Mouse (Mus musculus): ENCODE results near the gene Tbx2. TPM values are rescaled to one million over a fixed set of nuclear protein-coding genes. Genes with fewer than 3 reads are reported as not detected.

Gene Tbx2
- polyA plus RNA-seq, 1 experiment from 2014 or later, result 5.2 TPM

DNA sequence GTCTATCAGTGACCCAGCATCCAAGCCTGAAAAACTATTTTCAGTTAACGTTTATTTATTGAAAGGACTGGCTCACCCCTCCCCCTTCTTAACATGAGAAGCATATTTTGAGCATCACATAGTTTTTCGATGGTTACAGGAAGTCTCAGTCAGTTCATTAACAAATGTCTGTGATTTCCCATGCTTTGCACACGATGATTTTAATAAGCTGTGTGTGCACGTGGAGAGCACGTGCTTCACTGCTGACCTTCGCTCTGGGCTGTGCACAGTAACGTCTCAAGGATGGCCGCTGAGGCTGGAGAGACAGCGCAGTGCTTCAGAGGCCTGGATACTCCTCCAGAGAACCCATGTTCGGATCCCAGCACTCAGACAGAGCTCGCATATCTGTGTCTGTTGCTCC, 25.0 kb upstream of the Tbx2 start:
- Histone ChIP-seq H3K9me3 (ENCODE audit: control insufficient read depth, low read length) (no peaks in the 10 kb centered on the region), H3K27ac (replicated peaks) (no peak overlapping the region), H3K4me1 (replicated peaks; ENCODE audit: control insufficient read depth, insufficient read depth) (0 out of 2 replicates have a peak, but pooled peaks cover 2% of the 10 kb centered on the region), H3K4me3 (ENCODE audit: low read depth, low read length) (no peak overlapping the region), H3K4me2 (replicated peaks; ENCODE audit: low read depth) (no peak overlapping the region), H3K36me3 (ENCODE audit: control insufficient read depth, insufficient read depth, low read length) (no peaks in the 10 kb centered on the region), H3K9ac (ENCODE audit: low read length) (no peak overlapping the region), H3K27me3 (ENCODE audit: control insufficient read depth, insufficient read depth, low read length) (no peaks in the 10 kb centered on the region)
- ATAC-seq (ENCODE audit: low FRiP score, low TSS enrichment), result no peak
- TF ChIP-seq CTCF (IDR thresholded peaks at IDR 0.05; ENCODE audit: low read depth), result no peak
- no peak for TF ChIP-seq EP300 (optimal IDR thresholded peaks at IDR 0.05)
- no peak for DNase-seq (ENCODE audit: low spot score)
- 66% methylated on average over 11 of the region's 11 CpGs for WGBS

DNA sequence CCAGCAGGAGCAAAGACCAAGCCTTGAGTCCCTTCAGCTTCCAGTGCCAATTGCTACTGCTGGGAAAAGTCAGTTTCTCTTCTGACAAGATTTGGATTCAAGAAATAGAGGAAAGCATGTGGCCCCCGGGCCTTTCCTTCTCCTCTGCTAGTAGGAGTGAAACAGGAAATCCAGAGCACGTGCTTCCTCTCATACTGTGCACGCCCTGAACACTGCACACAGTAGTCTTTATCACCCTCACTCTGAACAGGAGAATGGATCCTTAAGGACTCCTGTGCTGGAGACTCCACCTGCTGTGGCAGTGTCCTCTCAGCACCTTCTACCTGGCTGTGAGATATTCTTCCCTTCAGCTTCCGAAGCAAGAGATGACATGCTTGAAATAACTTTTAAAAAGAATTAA, 21.1 kb upstream of the Tbx2 start:
- no peaks in the 10 kb centered on the region for H3K36me3 ChIP-seq (ENCODE audit: control insufficient read depth, insufficient read depth, low read length)
- H3K27me3 ChIP-seq (ENCODE audit: control insufficient read depth, insufficient read depth, low read length), result no peaks in the 10 kb centered on the region
- no peak overlapping the region for H3K9ac ChIP-seq (ENCODE audit: low read length)
- no peak overlapping the region for H3K4me2 ChIP-seq (replicated peaks; ENCODE audit: low read depth)
- TF ChIP-seq EP300 (optimal IDR thresholded peaks at IDR 0.05) (no peak), CTCF (IDR thresholded peaks at IDR 0.05; ENCODE audit: low read depth) (no peak)
- H3K27ac ChIP-seq (replicated peaks), result no peak overlapping the region
- H3K9me3 ChIP-seq (ENCODE audit: control insufficient read depth, low read length), result no peaks in the 10 kb centered on the region
- 68% methylated on average over 4 of the region's 4 CpGs for WGBS
- peaks cover 2% of the 10 kb centered on the region; the same call in 1 of the 2 replicates for H3K4me1 ChIP-seq (replicated peaks; ENCODE audit: control insufficient read depth, insufficient read depth)
- no peak for ATAC-seq (ENCODE audit: low FRiP score, low TSS enrichment)
- no peak overlapping the region for H3K4me3 ChIP-seq (ENCODE audit: low read depth, low read length)
- DNase-seq (ENCODE audit: low spot score), result no peak

- DNase-seq (ENCODE audit: low spot score), result no peak
- Histone ChIP-seq H3K27ac (replicated peaks) (no peak overlapping the region), H3K27me3 (ENCODE audit: control insufficient read depth, insufficient read depth, low read length) (no peaks in the 10 kb centered on the region), H3K4me3 (ENCODE audit: low read depth, low read length) (no peak overlapping the region), H3K9me3 (ENCODE audit: control insufficient read depth, low read length) (no peaks in the 10 kb centered on the region), H3K4me2 (replicated peaks; ENCODE audit: low read depth) (no peak overlapping the region), H3K36me3 (ENCODE audit: control insufficient read depth, insufficient read depth, low read length) (no peaks in the 10 kb centered on the region), H3K4me1 (replicated peaks; ENCODE audit: control insufficient read depth, insufficient read depth) (peaks cover 2% of the 10 kb centered on the region; the same call in 1 of the 2 replicates), H3K9ac (ENCODE audit: low read length) (no peak overlapping the region)
- no peak for ATAC-seq (ENCODE audit: low FRiP score, low TSS enrichment)
- TF ChIP-seq CTCF (IDR thresholded peaks at IDR 0.05; ENCODE audit: low read depth) (no peak), EP300 (optimal IDR thresholded peaks at IDR 0.05) (no peak)
- 89% methylated on average over 5 of the region's 5 CpGs for WGBS
These were observed 20.7 kb upstream of the Tbx2 start for GRCm38 (mm10) chr11:85811676-85812075.

- TF ChIP-seq EP300 (optimal IDR thresholded peaks at IDR 0.05), result no peak
- TF ChIP-seq CTCF (IDR thresholded peaks at IDR 0.05; ENCODE audit: low read depth), result no peak
- H3K27me3 ChIP-seq (ENCODE audit: control insufficient read depth, insufficient read depth, low read length), result no peaks in the 10 kb centered on the region
- no peaks in the 10 kb centered on the region for H3K36me3 ChIP-seq (ENCODE audit: control insufficient read depth, insufficient read depth, low read length)
- peaks cover 2% of the 10 kb centered on the region; the same call in 1 of the 2 replicates for H3K4me1 ChIP-seq (replicated peaks; ENCODE audit: control insufficient read depth, insufficient read depth)
- no peak overlapping the region; the same call in 1 of the 2 replicates for H3K27ac ChIP-seq (replicated peaks)
- no peak overlapping the region for H3K4me2 ChIP-seq (replicated peaks; ENCODE audit: low read depth)
- ATAC-seq (ENCODE audit: low FRiP score, low TSS enrichment) (0 out of 2 replicates have a peak, but pooled peaks have one; percentile 39), DNase-seq (ENCODE audit: low spot score) (peak; percentile 34)
- H3K9me3 ChIP-seq (ENCODE audit: control insufficient read depth, low read length), result no peaks in the 10 kb centered on the region
- H3K9ac ChIP-seq (ENCODE audit: low read length), result no peak overlapping the region
- 73% methylated on average over 12 of the region's 12 CpGs for WGBS
- H3K4me3 ChIP-seq (ENCODE audit: low read depth, low read length), result no peak overlapping the region
These were observed 20.0 kb upstream of the Tbx2 start for GRCm38 (mm10) chr11:85812201-85812966.

- H3K36me3 ChIP-seq (ENCODE audit: control insufficient read depth, insufficient read depth, low read length), result no peaks in the 10 kb centered on the region
- DNase-seq (ENCODE audit: low spot score), result no peak
- H3K9ac ChIP-seq (ENCODE audit: low read length), result no peak overlapping the region
- H3K27me3 ChIP-seq (ENCODE audit: control insufficient read depth, insufficient read depth, low read length), result no peaks in the 10 kb centered on the region
- no peak overlapping the region for H3K27ac ChIP-seq (replicated peaks)
- H3K4me2 ChIP-seq (replicated peaks; ENCODE audit: low read depth), result no peak overlapping the region
- H3K4me1 ChIP-seq (replicated peaks; ENCODE audit: control insufficient read depth, insufficient read depth), result peaks cover 2% of the 10 kb centered on the region; the same call in 1 of the 2 replicates
- no peaks in the 10 kb centered on the region for H3K9me3 ChIP-seq (ENCODE audit: control insufficient read depth, low read length)
- H3K4me3 ChIP-seq (ENCODE audit: low read depth, low read length), result no peak overlapping the region
- no peak for ATAC-seq (ENCODE audit: low FRiP score, low TSS enrichment)
- no peak for TF ChIP-seq CTCF (IDR thresholded peaks at IDR 0.05; ENCODE audit: low read depth)
- no peak for TF ChIP-seq EP300 (optimal IDR thresholded peaks at IDR 0.05)
- 24% methylated on average over 4 of the region's 4 CpGs for WGBS
These were observed 17.7 kb upstream of the Tbx2 start for GRCm38 (mm10) chr11:85814678-85815077.

DNA sequence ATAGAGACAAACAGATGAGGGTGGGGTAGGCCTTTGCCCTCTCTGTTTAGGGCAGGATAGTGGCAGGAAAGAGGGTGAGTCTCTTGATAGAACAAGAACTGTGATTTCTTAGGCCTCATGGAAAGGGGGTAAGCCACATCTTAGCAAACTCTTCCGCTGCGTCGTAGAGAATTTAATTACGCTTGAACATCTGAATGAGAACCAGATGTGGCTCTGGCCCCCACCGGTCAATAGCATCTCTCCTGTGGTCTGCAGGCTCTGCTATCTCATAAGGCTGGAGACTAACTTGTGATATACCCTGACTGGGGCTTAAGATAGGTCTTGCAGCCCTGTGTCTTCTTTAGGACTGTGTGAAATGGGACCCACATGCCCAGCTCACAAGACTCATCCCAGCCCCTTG, 15.9 kb upstream of the Tbx2 start:
- no peak for ATAC-seq (ENCODE audit: low FRiP score, low TSS enrichment)
- H3K9ac ChIP-seq (ENCODE audit: low read length), result no peak overlapping the region
- no peaks in the 10 kb centered on the region for H3K36me3 ChIP-seq (ENCODE audit: control insufficient read depth, insufficient read depth, low read length)
- no peaks in the 10 kb centered on the region for H3K9me3 ChIP-seq (ENCODE audit: control insufficient read depth, low read length)
- no peak for TF ChIP-seq EP300 (optimal IDR thresholded peaks at IDR 0.05)
- TF ChIP-seq CTCF (IDR thresholded peaks at IDR 0.05; ENCODE audit: low read depth), result no peak
- WGBS, result 82% methylated on average over 5 of the region's 5 CpGs
- no peak overlapping the region for H3K27ac ChIP-seq (replicated peaks)
- H3K4me3 ChIP-seq (ENCODE audit: low read depth, low read length), result no peak overlapping the region
- no peak for DNase-seq (ENCODE audit: low spot score)
- H3K27me3 ChIP-seq (ENCODE audit: control insufficient read depth, insufficient read depth, low read length), result no peaks in the 10 kb centered on the region
- H3K4me1 ChIP-seq (replicated peaks; ENCODE audit: control insufficient read depth, insufficient read depth), result no peaks in the 10 kb centered on the region; the same call in 1 of the 2 replicates
- H3K4me2 ChIP-seq (replicated peaks; ENCODE audit: low read depth), result no peak overlapping the region
